ENCODE assay signal across 12 mouse cellular contexts in genomic region chr13:24771482-24771881, GRCm38 (mm10). TPM values are rescaled to one million over a fixed set of nuclear protein-coding genes. Genes with fewer than 3 reads are reported as not detected.
"Had no signal": no experiment of that assay in that cellular context is flagged by ENCODE, and none has a peak within 500 bp of the region (broad histone marks: within the 10 kb centered on the region; RNA-seq: fewer than 3 reads in every experiment).

No protein-coding gene starts in this region.

RNA-seq across cellular contexts. Expression of gene Armh2, which starts 30.4 kb away (rescaled TPM):
- polyA plus RNA-seq: neural tube, embryonic 13.5 days; neural tube, embryonic 14.5 days; neural tube, embryonic 15.5 days; small intestine, adult 2 months; spleen, adult 2 months; stomach, embryonic 14.5 days; stomach, embryonic 15.5 days; stomach, embryonic 16.5 days; stomach, postnatal 0 days; thymus, adult 2 months; thymus, postnatal 0 days; urinary bladder, adult 2 months had no signal
